Mouse (Mus musculus) cortical plate, adult 2 months (tissue): ENCODE results near the gene C2cd3.

Source experiments
- CTCF ChIP-seq: fragments of 200-500 bp; IDR thresholded peaks from 2 replicates; pipeline ENCODE4 v1.5.1; 2011; ENCODE audit warnings: mild to moderate bottlenecking, control low read depth, low read length; ENCODE audit not compliant: insufficient read depth; ENCODE audit errors: extremely low read depth
- POLR2A ChIP-seq: fragments of 200-500 bp; IDR thresholded peaks from 2 replicates; pipeline ENCODE4 v1.6.1; 2011; ENCODE audit warnings: mild to moderate bottlenecking, low read length, control low read depth; ENCODE audit not compliant: insufficient read depth; ENCODE audit errors: extremely low read depth

- TF ChIP-seq CTCF = no peak
- TF ChIP-seq POLR2A = no peak
These were observed 36.1 kb upstream of the C2cd3 start for GRCm38 (mm10) chr7:100335921-100336320.
